Mouse (Mus musculus) lung, embryonic 16.5 days (tissue): Measurements from ENCODE around the gene Msmb. TPM values are rescaled to one million over a fixed set of nuclear protein-coding genes. Genes with fewer than 3 reads are reported as not detected.
"Not testable (repeated sequence)": the region's sequence is repeated elsewhere in the genome, so short reads cannot be mapped to it uniquely, and the experiment has no call there.

Experiments used
- ATAC-seq: fragments of 200-750 bp; cut with Nextera tagmentation; 2 replicates; pipeline ENCODE4 v1.8.0; 2017; ENCODE audit warnings: low read depth, mild to moderate bottlenecking, moderate library complexity
- H3K27ac ChIP-seq: fragments of 300-500 bp; sonication (generic); 2 replicates; pipeline ENCODE4 v1.5.1; 2014; ENCODE audit warnings: mild to moderate bottlenecking, control low read depth, low read length
- H3K27me3 ChIP-seq: fragments of 300-500 bp; sonication (generic); 2 replicates; pipeline ENCODE4 v1.6.1; 2014; ENCODE audit warnings: low read depth, low read length, mixed read lengths; ENCODE audit not compliant: control insufficient read depth, insufficient read depth
- H3K36me3 ChIP-seq: fragments of 300-500 bp; sonication (generic); 2 replicates; pipeline ENCODE4 v1.6.1; 2014; ENCODE audit warnings: low read length; ENCODE audit not compliant: control insufficient read depth, insufficient read depth
- H3K4me1 ChIP-seq: fragments of 300-500 bp; sonication (generic); replicated peaks from 2 replicates; pipeline ENCODE4 v1.6.1; 2014; ENCODE audit warnings: low read length, mixed read lengths; ENCODE audit not compliant: control insufficient read depth, insufficient read depth
- H3K4me2 ChIP-seq: fragments of 300-500 bp; sonication (generic); 2 replicates; pipeline ENCODE4 v1.6.1; 2014; ENCODE audit warnings: low read depth, low read length, control low read depth
- H3K4me3 ChIP-seq: fragments of 300-500 bp; sonication (generic); 2 replicates; pipeline ENCODE4 v1.5.1; 2014; ENCODE audit warnings: mild to moderate bottlenecking, low read length, control low read depth
- H3K9ac ChIP-seq: fragments of 300-500 bp; sonication (generic); 2 replicates; pipeline ENCODE4 v1.6.1; 2014; ENCODE audit warnings: low read length, control low read depth
- H3K9me3 ChIP-seq: fragments of 300-500 bp; sonication (generic); 2 replicates; pipeline ENCODE4 v1.6.1; 2016; ENCODE audit warnings: low read length; ENCODE audit not compliant: control insufficient read depth
- WGBS: fragments of 180-500 bp; shearing (Covaris S2); extraction: QIAGEN DNeasy Blood & Tissue Kit; methylation state at CpG from one replicate; pipeline ENCODE4 v1.1.7; 2014; 5-methylcytosine and 5-hydroxymethylcytosine counted together
- polyA plus RNA-seq: library from polyadenylated mRNA; unstranded; fragments of >200 nt; fragmentation: Nextera tagmentation; extraction: Ambion mirVana; gene quantifications from 2 replicates; pipeline ENCODE4 v1.2.1, GENCODE M21; 2015

Gene Msmb
- polyA plus RNA-seq, 1 experiment from 2014 or later, result not detected

DNA sequence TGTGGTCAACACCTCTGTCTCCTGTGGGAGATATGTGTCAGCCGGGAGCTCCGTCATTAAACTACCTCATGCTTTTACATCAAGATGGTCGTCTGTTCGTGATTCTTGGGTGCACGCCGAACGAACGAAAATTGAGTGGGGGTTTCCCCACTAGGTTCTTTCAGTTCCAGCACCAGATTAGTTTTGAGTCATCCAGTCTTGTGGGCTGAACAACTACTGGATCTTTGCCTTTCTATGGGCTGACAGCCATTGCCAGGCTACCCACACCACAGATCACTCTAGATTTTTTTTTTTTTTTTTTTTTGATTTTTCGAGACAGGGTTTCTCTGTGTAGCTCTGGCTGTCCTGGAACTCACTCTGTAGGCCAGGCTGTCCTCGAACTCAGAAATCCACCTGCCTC lies 29.7 kb upstream of the Msmb start:
- not testable (repeated sequence) for H3K4me3 ChIP-seq

DNA sequence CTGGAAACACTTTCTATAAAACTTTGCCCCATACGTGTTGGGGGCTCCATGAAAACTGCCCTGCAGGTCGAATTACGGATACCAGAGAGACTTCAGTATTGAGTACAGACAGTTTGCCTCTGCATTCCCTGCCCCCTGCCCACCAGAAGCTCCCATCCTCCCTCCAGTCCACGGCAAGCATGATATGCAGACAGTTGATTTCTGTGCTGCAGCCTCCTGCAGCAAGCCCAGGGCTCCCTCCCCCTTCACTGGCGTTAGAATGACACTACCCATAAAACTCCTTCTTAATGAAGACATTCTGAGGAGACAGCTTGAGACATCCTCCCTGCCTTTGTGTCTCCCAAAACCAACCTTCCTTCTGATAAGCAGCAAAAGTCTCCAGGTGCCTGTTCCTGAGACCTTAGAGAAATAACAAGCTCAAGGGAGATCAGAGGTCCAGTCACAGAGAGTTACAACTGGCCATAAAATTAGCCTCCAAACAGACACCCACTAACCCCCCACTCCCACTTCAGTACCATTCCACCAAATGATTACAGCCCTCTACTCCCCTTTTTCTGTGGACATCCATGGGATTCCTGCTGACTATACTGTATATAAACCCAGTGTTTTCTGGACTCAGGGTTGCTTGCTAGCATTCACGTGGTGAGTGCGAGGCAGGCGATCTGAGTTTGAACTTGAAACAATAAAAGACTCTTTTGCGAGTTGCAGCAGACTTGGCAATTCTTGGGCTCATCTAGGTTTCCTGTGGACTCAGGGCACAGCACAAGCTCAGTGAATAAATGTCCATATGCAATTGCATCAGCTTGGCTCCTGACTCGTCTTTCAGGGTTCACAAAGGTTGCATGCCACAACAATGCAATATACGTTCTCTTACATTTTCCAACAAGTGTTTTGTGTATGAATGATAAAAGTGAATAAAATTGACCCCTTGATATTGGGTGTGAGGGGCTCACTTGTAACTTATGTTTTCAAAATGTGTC lies 20.6 kb upstream of the Msmb start:
- Histone ChIP-seq H3K4me2 (no peak overlapping the region), H3K27ac (no peak overlapping the region)
- no peak for ATAC-seq

More for the DNA sequence above, 29.7 kb upstream of the Msmb start:
- WGBS, result 94% methylated on average over 10 of the region's 10 CpGs
- H3K9ac ChIP-seq, ATAC-seq, H3K4me1 ChIP-seq, H3K36me3 ChIP-seq, H3K9me3 ChIP-seq, H3K27ac ChIP-seq, H3K27me3 ChIP-seq, H3K4me2 ChIP-seq: not testable (repeated sequence)

DNA sequence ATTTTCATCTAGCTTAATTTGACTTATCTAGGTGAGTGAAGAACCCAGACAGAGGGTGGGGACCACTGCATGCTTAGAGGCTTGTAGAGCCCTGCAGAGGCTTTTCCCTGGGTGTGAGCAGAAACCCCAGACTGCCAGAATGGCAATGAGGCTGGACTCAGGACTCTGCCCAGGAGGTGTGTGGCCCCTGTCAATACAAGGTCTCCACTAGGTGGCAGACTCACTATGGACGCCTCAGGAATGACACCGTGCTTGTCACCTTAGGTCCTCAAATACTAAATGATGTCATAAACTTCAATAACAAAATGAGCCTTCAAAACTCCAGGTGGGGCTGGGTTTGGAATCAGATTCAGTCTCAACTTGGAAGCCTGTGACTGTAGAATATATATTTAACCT lies 19.9 kb upstream of the Msmb start:
- Histone ChIP-seq H3K4me3 (no peak overlapping the region), H3K36me3 (no peaks in the 10 kb centered on the region), H3K4me1 (no peaks in the 10 kb centered on the region), H3K9me3 (no peaks in the 10 kb centered on the region), H3K27me3 (no peaks in the 10 kb centered on the region), H3K27ac (no peak overlapping the region), H3K4me2 (no peak overlapping the region), H3K9ac (no peak overlapping the region)
- WGBS, result 42% methylated on average over 2 of the region's 2 CpGs
- no peak for ATAC-seq

More for the DNA sequence above, 20.6 kb upstream of the Msmb start:
- Histone ChIP-seq H3K9me3 (no peaks in the 10 kb centered on the region), H3K4me3 (no peak overlapping the region), H3K4me1 (no peaks in the 10 kb centered on the region), H3K9ac (no peak overlapping the region), H3K36me3 (no peaks in the 10 kb centered on the region), H3K27me3 (no peaks in the 10 kb centered on the region)
- WGBS, result 64% methylated on average over 11 of the region's 11 CpGs

DNA sequence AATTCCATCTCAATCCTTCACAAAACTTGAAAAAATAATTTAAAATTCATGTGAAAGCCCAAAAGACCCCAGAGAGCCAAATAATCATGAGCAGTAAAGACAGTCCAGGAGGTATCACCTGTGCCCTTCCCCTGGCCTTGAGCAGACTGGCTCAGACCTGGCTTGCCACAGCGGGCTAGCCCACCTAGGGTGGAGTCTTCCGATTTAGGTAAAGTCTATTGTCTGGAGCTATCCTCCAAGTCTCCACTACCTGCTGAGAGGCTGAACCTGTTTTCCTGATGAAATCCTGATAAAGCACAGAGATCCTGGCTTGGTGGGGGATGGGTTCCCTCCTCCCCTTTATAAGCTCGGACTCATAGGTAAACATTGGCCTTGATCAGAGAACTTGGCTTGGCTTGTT lies 17.6 kb upstream of the Msmb start:
- Histone ChIP-seq H3K9ac (no peak overlapping the region), H3K27me3 (no peaks in the 10 kb centered on the region), H3K9me3 (no peaks in the 10 kb centered on the region), H3K27ac (no peak overlapping the region), H3K4me3 (no peak overlapping the region), H3K4me2 (no peak overlapping the region), H3K36me3 (no peaks in the 10 kb centered on the region), H3K4me1 (no peaks in the 10 kb centered on the region)
- ATAC-seq, result no peak
- WGBS, result 53% methylated on average over 3 of the region's 3 CpGs

DNA sequence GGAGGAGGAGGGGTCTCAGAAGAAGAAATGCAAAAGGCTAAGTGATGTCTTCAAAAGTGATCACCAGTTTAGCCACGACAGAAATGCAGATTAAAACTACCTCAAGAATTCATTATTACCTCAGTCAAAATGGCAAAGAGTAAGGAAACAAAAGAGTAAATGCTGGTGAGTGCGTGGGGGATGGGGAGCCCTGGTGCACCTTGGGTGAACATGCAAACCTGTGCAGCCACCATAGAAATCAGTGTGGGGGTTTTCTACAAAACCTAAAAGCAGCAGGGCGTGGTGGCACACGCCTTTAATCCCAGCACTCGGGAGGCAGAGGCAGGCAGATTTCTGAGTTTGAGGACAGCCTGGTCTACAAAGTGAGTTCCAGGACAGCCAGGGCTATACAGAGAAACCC lies 16.6 kb upstream of the Msmb start:
- not testable (repeated sequence) for H3K27me3 ChIP-seq, H3K4me3 ChIP-seq, H3K36me3 ChIP-seq, H3K27ac ChIP-seq, ATAC-seq, H3K9me3 ChIP-seq, H3K4me2 ChIP-seq, H3K4me1 ChIP-seq, H3K9ac ChIP-seq
- 78% methylated on average over 5 of the region's 5 CpGs for WGBS

DNA sequence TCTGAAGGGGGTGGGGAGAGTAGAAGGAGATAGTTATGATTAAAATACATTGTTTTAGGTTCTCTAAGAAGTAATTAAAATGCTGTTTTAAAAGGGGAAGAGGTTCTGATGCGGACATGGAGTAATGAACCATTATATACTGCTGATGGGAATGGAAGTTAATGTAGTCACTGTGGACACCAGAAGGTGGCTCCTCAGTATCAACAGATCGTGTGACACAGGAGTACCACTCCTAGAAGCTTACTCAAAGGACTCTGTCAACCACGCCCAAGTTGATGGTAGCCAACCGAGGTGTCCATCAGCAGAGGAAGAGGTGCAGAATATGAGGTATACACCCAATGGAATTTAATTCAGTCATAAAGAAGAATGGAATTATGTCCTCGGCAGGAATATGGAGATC lies 13.4 kb upstream of the Msmb start:
- H3K27ac ChIP-seq, result no peak overlapping the region
- H3K4me3 ChIP-seq, result no peak overlapping the region
- H3K36me3 ChIP-seq, result no peaks in the 10 kb centered on the region
- no peaks in the 10 kb centered on the region for H3K4me1 ChIP-seq
- H3K27me3 ChIP-seq, result no peaks in the 10 kb centered on the region
- no peaks in the 10 kb centered on the region for H3K9me3 ChIP-seq
- H3K4me2 ChIP-seq, result no peak overlapping the region
- WGBS, result 76% methylated on average over 5 of the region's 5 CpGs
- H3K9ac ChIP-seq, result no peak overlapping the region
- no peak for ATAC-seq

DNA sequence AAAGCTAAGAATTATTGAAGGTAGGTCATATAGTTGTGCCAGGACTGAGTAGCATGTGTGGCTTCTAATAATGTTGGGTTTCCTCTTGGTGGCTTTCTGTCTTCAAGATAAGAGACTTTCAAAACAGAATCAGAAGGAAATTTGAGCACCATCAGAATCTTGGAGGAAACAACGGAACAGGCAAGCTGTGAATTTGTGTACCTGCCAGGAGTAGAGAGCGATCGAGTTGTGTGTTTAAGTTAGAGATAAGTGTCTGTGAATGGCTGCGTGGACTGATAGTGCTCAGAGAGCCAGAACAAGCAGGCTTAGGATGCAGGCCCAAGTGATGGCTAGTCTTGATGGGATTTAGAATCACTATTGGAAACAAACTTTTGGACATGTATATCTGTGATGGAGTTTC lies 10.0 kb upstream of the Msmb start:
- WGBS, result 20% methylated on average over 4 of the region's 4 CpGs
- no peak overlapping the region for H3K9ac ChIP-seq
- no peaks in the 10 kb centered on the region for H3K4me1 ChIP-seq
- no peaks in the 10 kb centered on the region for H3K36me3 ChIP-seq
- H3K4me2 ChIP-seq, result no peak overlapping the region
- H3K9me3 ChIP-seq, result no peaks in the 10 kb centered on the region
- H3K27ac ChIP-seq, result no peak overlapping the region
- ATAC-seq, result no peak
- H3K4me3 ChIP-seq, result no peak overlapping the region
- H3K27me3 ChIP-seq, result no peaks in the 10 kb centered on the region

DNA sequence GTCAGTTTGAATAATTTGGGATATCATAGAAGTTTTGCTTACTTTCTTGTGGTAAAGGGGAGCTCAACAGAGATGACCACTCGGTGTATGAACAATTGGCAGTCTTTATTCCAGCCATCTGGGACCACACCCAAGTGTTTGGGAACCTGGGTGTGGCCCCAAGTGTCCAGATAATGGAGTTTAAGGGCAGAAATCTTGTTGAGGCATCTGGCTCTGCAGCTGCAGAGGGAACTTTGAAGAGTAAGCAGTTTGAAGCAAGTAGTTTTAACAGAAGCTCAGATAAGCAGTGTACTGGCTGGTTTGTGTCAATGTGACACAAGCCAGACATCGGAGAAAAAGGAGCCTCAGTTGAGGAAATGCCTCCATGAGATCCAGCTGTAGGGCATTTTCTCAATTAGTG lies 7.5 kb upstream of the Msmb start:
- 42% methylated on average over 2 of the region's 2 CpGs for WGBS
- ATAC-seq, result no peak

DNA sequence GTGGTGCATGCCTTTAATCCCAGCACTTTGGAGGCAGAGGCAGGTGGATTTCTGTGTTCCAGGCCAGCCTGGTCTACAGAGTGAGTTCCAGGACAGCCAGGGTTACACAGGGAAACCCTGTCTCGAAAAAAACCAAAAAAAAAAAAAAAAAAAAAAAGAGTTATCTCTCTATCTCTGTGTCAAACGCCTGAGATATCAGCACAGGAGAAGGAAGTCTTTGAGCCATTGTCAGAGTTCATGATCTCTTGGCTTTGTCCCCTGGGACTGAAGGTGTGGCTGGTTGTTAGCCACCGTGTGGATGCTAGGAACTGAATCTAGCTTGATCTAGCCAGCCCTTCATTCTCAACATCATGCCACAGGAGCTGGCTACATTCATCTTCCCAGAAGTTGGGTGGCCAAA lies 5.4 kb upstream of the Msmb start:
- ATAC-seq, H3K4me2 ChIP-seq, H3K36me3 ChIP-seq, H3K27ac ChIP-seq, H3K4me3 ChIP-seq, H3K4me1 ChIP-seq, H3K27me3 ChIP-seq, H3K9me3 ChIP-seq, H3K9ac ChIP-seq: not testable (repeated sequence)
- WGBS, result 25% methylated on average over 3 of the region's 3 CpGs

More for the DNA sequence above, 7.5 kb upstream of the Msmb start:
- no peaks in the 10 kb centered on the region for H3K27me3 ChIP-seq
- no peaks in the 10 kb centered on the region for H3K36me3 ChIP-seq
- H3K9ac ChIP-seq, result no peak overlapping the region
- H3K4me2 ChIP-seq, result no peak overlapping the region
- H3K9me3 ChIP-seq, result no peaks in the 10 kb centered on the region
- H3K4me1 ChIP-seq, result no peaks in the 10 kb centered on the region
- H3K27ac ChIP-seq, result no peak overlapping the region
- H3K4me3 ChIP-seq, result no peak overlapping the region
